Mouse (Mus musculus): Measurements from ENCODE around the gene Mndal. TPM values are rescaled to one million over a fixed set of nuclear protein-coding genes. Genes with fewer than 3 reads are reported as not detected.
"Not testable (repeated sequence)": the region's sequence is repeated elsewhere in the genome, so short reads cannot be mapped to it uniquely, and the experiment has no call there.

The Mndal gene
- polyA plus RNA-seq, 1 experiment, result 20.9 TPM

DNA sequence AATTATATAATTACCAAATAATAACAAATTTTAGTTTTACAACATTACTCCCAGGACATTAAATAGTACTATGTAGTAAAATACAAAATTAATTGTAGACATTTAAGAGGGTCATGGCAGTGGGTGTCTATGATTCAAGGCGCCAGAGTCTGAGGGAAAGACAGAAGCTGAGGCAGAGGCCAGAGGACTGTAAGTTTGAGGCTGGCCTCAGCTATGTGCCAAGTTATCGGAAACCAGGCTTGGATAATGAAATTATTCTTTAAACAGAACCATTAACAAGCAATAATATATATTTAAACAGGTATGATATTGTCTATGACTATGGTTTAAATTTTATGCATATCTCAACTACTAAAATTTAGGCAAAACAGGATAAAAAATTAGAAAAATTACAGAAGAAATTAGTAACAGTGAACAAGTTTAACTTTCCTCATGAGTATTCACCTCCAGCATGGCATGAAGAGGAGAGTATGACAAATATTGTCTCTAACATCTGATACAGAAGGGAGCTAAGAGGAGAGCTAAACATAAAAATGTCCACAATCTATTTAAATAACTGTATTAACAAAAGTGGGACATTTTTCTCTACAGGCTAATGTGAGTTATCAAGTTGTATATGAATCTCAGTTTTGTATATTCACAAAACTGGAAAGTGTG is 30.4 kb downstream of the Mndal start:
- WGBS, result 93% methylated on average over 2 of the region's 2 CpGs
- Histone ChIP-seq H3K27me3 (ENCODE audit: control insufficient read depth, insufficient read depth, low read length) (no peaks in the 10 kb centered on the region), H3K36me3 (ENCODE audit: control insufficient read depth, insufficient read depth, low read length) (no peaks in the 10 kb centered on the region), H3K4me3 (ENCODE audit: extremely low read depth, insufficient read depth, insufficient read length) (no peak overlapping the region), H3K27ac (ENCODE audit: insufficient read depth, low read length) (no peak overlapping the region), H3K4me1 (ENCODE audit: control insufficient read depth, insufficient read depth, insufficient read length) (no peaks in the 10 kb centered on the region)
- TF ChIP-seq POLR2A (IDR thresholded peaks at IDR 0.05; ENCODE audit: low read depth, low read length), result no peak
- TF ChIP-seq CTCF (IDR thresholded peaks at IDR 0.05; ENCODE audit: extremely low read depth, insufficient read depth, insufficient read length, insufficient replicate concordance), result no peak
- DNase-seq (ENCODE audit: low read depth in 1 of 2, low spot score in 2 of 2), result no peak

DNA sequence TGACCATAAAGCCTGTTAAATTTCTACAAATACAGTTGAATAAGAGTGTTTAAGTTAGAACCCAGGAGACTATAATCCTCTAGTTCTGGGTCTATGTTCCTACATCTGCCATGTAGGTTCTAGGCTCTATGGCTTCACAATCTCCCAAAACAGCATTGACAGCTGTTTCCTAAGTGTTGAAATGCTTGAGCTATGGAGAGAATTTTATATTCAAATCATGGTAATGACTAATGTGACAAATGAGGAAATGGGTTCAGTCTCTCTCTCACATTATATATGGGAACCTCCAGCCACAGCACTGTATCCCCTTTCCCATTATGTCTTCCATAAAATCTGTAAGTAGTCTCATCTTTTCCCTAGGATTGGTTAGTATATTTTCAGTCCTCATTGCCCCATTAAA is 33.9 kb downstream of the Mndal start:
- DNase-seq (ENCODE audit: low read depth in 1 of 2, low spot score in 2 of 2); H3K4me1 ChIP-seq (ENCODE audit: control insufficient read depth, insufficient read depth, insufficient read length); H3K4me3 ChIP-seq (ENCODE audit: extremely low read depth, insufficient read depth, insufficient read length); H3K36me3 ChIP-seq (ENCODE audit: control insufficient read depth, insufficient read depth, low read length); H3K27me3 ChIP-seq (ENCODE audit: control insufficient read depth, insufficient read depth, low read length); H3K27ac ChIP-seq (ENCODE audit: insufficient read depth, low read length): not testable (repeated sequence)

DNA sequence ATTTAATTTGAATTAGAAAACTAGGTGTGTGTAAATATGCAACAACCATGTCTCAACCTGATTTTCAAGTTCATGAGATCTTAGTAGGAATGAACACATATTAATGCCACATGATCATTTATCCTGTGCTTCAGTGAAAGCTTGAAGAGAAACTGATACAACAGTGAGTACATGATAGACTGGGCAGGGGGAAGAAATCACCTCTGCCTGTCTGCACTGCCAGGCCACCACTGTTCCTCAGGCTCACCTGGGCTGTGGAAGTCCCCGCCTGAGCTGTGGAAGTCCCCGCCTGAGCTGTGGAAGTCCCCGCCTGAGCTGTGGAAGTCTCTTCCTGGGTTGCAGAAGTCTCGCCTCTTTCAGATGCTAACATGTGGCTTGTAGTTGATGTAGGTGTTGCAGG is 36.4 kb downstream of the Mndal start:
- H3K4me3 ChIP-seq (ENCODE audit: extremely low read depth, insufficient read depth, insufficient read length); H3K27ac ChIP-seq (ENCODE audit: insufficient read depth, low read length); H3K36me3 ChIP-seq (ENCODE audit: control insufficient read depth, insufficient read depth, low read length); H3K27me3 ChIP-seq (ENCODE audit: control insufficient read depth, insufficient read depth, low read length); H3K4me1 ChIP-seq (ENCODE audit: control insufficient read depth, insufficient read depth, insufficient read length): not testable (repeated sequence)
- 46% methylated on average over 4 of the region's 4 CpGs for WGBS
- DNase-seq (ENCODE audit: low read depth in 1 of 2, low spot score in 2 of 2), result peak in 1 of 2 experiments; percentile 14

DNA sequence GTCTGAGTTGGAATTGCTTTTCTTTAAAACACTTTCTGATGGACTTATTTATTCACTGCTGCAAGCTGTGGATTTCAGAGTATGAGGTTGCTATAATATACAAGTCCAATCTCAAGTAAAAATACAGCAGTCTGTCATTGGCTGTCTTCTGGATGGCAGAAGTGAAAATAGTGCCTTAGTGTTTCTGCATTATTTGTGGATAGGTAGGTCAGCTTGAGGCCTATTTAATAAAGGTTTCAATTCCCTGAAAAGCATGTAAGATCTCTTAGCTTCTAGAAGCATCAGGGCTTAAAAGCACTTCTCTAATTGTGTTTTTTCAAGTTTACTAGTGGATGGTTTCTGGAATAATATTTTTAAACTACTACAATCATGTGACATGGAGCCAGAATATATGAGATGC is 52.5 kb downstream of the Mndal start:
- not testable (repeated sequence) for DNase-seq (ENCODE audit: low read depth in 1 of 2, low spot score in 2 of 2); H3K36me3 ChIP-seq (ENCODE audit: control insufficient read depth, insufficient read depth, low read length); H3K4me3 ChIP-seq (ENCODE audit: extremely low read depth, insufficient read depth, insufficient read length); H3K27me3 ChIP-seq (ENCODE audit: control insufficient read depth, insufficient read depth, low read length); H3K4me1 ChIP-seq (ENCODE audit: control insufficient read depth, insufficient read depth, insufficient read length); H3K27ac ChIP-seq (ENCODE audit: insufficient read depth, low read length)

DNA sequence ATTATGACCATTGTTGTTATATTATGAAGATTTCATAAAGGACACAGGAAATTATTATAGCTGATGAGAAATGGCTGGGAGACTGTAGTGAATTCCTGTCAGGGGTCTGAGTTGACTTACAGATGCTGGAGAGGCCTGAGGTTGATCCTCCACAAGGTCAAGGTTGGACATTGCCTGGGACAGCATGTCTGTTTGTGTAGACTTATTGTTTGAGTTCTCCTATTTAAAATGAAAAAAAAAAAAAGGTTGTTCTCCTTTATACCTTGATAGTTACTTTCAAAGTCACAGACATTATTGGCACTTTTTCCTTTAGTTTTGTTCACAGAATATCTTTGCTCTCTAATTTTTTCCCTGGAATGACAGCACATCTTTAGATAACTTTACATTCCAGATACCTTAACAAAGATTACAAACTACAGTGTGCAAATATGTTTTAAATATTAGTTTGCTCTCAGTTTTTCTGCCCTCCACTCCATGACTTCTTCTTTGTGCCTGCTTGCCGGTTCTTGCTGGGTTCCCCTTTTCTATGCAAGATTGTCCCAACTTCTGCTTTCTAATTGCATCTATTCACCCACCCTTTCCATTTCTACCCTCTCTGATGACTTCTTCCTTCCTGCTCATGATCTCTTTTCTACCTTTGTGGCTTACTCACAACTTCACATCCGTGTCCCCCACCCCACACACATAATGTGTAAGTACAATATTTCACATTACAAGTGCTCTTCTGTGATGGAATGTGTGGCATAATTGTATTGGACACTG is 55.1 kb downstream of the Mndal start:
- not testable (repeated sequence) for H3K27me3 ChIP-seq (ENCODE audit: control insufficient read depth, insufficient read depth, low read length); H3K36me3 ChIP-seq (ENCODE audit: control insufficient read depth, insufficient read depth, low read length); H3K4me1 ChIP-seq (ENCODE audit: control insufficient read depth, insufficient read depth, insufficient read length); DNase-seq (ENCODE audit: low read depth in 1 of 2, low spot score in 2 of 2); H3K4me3 ChIP-seq (ENCODE audit: extremely low read depth, insufficient read depth, insufficient read length); H3K27ac ChIP-seq (ENCODE audit: insufficient read depth, low read length)
- WGBS, result 0% methylated on average over 1 of the region's 2 CpGs

DNA sequence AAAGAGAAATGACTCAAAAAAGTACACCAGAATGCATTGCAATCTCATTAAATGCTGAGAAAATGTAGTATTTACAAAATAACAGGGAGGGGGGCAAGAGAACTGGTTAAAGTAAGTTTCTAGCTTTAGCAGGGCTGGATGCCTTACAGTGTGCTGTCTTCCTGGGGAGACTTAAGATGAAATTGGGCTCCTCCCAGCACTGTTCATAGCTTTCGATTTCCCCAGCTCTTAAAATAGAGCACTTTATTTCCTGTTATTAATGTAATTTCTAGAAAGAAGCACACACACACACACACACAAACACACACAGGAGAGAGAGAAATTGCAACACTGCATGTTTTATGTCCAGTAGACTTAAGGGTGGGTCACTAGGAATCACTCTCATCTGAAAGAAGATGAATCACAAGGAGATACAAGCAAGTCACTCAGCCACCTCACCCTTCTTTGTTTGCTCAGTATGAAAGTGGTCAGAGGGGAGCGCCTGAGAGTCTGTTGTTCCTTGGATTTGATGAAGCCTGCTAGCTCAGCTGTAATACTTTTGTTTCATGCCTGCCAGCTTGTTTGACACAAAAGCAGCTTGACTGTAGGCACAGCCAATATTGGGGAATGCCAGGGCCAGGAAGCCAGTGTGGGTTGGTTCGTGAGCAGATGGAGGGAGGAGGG is 62.2 kb downstream of the Mndal start:
- 8% methylated on average over 3 of the region's 3 CpGs for whole genome bisulfite sequencing
- Histone ChIP-seq H3K4me3 (ENCODE audit: extremely low read depth, insufficient read depth, insufficient read length) (peak overlapping the region; percentile 24), H3K27ac (ENCODE audit: insufficient read depth, low read length) (peak overlapping the region; percentile 90)
- H3K4me1 ChIP-seq (ENCODE audit: control insufficient read depth, insufficient read depth, insufficient read length); H3K36me3 ChIP-seq (ENCODE audit: control insufficient read depth, insufficient read depth, low read length); DNase-seq (ENCODE audit: low read depth in 1 of 2, low spot score in 2 of 2); H3K27me3 ChIP-seq (ENCODE audit: control insufficient read depth, insufficient read depth, low read length): not testable (repeated sequence)

DNA sequence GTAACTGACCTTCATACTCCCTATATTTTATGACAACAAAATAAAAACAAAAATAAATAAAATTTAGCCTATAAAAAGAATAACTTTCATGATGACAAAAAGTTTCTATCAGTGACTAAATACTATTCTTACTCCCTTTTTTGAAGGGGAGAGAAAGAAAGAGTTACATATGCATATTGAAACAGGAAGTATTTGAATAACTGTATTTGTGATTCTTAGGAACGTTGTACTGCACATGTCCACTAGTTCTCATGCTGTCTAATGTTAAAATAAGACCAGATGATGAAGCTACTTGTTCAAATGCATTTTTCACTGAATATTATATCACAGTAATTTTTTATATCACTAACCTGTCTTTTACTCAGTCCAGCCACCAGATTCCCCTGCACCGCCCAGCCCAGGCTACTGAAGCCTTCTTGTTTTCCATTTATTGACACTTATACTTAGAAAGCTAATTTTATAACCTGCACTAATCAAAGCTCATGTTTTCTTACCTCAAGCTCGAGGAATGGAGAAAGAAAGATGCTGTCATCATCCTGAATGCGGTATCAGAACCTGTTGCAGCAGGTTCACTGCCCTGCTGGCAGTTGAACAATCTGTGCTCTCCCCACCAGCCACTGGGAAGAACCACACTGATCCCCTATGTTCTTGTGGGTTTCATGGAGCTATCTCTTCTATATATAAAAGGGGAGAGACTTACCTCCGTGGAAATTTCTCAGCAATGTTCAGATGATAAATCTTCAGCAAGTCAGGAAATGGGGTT is 62.9 kb downstream of the Mndal start:
- not testable (repeated sequence) for H3K4me1 ChIP-seq (ENCODE audit: control insufficient read depth, insufficient read depth, insufficient read length); H3K27me3 ChIP-seq (ENCODE audit: control insufficient read depth, insufficient read depth, low read length); DNase-seq (ENCODE audit: low read depth in 1 of 2, low spot score in 2 of 2); H3K36me3 ChIP-seq (ENCODE audit: control insufficient read depth, insufficient read depth, low read length)
- H3K27ac ChIP-seq (ENCODE audit: insufficient read depth, low read length), result peak overlapping the region; percentile 79
- WGBS, result 1% methylated on average over 5 of the region's 5 CpGs
- H3K4me3 ChIP-seq (ENCODE audit: extremely low read depth, insufficient read depth, insufficient read length), result peak overlapping the region; percentile 56

DNA sequence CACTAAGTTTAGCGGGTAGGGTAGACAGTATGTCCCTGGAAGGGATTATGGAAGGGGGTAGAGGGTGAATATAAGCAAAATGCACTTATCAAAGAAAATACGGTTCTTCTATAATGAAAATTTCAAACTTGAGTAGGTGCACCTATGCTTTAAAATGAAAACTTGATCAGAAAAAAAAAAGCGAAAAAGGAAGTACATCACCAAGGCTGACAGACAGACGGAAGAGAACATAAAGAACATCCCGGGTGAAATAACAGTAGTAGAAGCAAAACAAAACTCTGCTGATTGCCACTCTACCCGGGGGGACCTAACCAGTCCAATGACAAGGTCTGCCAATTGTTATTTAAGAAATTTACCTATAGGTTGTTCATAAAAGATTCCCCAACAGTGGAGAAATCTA is 64.0 kb downstream of the Mndal start:
- H3K27ac ChIP-seq (ENCODE audit: insufficient read depth, low read length), result peak overlapping the region; percentile 32; the same call in 1 of the 2 replicates
- 2% methylated on average over 6 of the region's 6 CpGs for WGBS
- not testable (repeated sequence) for H3K4me1 ChIP-seq (ENCODE audit: control insufficient read depth, insufficient read depth, insufficient read length); DNase-seq (ENCODE audit: low read depth in 1 of 2, low spot score in 2 of 2); H3K27me3 ChIP-seq (ENCODE audit: control insufficient read depth, insufficient read depth, low read length); H3K36me3 ChIP-seq (ENCODE audit: control insufficient read depth, insufficient read depth, low read length)
- peak overlapping the region; percentile 49 for H3K4me3 ChIP-seq (ENCODE audit: extremely low read depth, insufficient read depth, insufficient read length)

DNA sequence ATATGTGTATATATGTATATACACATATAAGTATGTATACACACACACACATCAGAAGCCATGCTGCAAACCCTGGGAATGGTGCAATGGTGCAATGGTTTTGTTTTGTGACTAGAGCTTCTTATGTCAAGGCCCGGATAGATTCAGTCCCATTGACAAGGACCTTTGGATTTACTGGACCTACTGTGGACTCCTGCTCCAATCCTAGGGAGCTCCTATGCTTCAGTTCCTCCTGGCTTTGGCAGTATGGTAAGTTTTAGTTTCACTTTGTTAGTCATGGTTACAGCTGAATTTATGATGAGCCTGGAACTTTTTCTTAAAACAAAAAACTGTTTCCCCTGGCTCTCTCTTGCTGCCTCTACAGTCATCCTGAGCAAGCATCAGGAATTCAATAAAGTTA is 65.2 kb downstream of the Mndal start:
- not testable (repeated sequence) for H3K27me3 ChIP-seq (ENCODE audit: control insufficient read depth, insufficient read depth, low read length); H3K36me3 ChIP-seq (ENCODE audit: control insufficient read depth, insufficient read depth, low read length); H3K27ac ChIP-seq (ENCODE audit: insufficient read depth, low read length); DNase-seq (ENCODE audit: low read depth in 1 of 2, low spot score in 2 of 2); H3K4me3 ChIP-seq (ENCODE audit: extremely low read depth, insufficient read depth, insufficient read length); H3K4me1 ChIP-seq (ENCODE audit: control insufficient read depth, insufficient read depth, insufficient read length)
- 90% methylated on average over 1 of the region's 1 CpGs for WGBS

DNA sequence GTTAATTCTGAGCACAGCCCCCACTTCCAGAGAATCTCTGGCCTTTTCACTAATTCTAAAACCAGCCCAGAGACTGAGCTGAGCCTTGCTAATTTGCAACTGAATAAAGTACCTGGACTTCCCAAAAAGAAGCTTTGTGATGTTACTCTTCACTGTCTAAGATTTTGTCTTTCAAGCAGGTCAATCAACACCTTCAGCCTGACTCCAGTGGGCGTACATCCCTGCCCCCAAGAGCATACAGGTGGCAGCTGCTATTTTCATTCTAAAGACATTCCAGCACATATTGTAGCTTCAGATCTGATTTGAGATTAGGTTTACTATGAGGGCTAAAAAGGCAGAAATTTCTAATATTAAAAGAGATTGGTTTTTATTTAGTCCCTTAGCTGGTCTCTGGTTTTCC is 73.7 kb downstream of the Mndal start:
- DNase-seq (ENCODE audit: low read depth in 1 of 2, low spot score in 2 of 2); H3K27me3 ChIP-seq (ENCODE audit: control insufficient read depth, insufficient read depth, low read length); H3K4me3 ChIP-seq (ENCODE audit: extremely low read depth, insufficient read depth, insufficient read length); H3K4me1 ChIP-seq (ENCODE audit: control insufficient read depth, insufficient read depth, insufficient read length); H3K27ac ChIP-seq (ENCODE audit: insufficient read depth, low read length): not testable (repeated sequence)
- 92% methylated on average over 1 of the region's 1 CpGs for WGBS
- H3K36me3 ChIP-seq (ENCODE audit: control insufficient read depth, insufficient read depth, low read length), result peaks cover 21% of the 10 kb centered on the region

All from spleen, adult 2 months (tissue).